Mouse (Mus musculus) hindbrain, embryonic 11.5 days (tissue): ENCODE data around the gene Ces1d. TPM values are rescaled to one million over a fixed set of nuclear protein-coding genes. Genes with fewer than 3 reads are reported as not detected.

Source experiments
- ATAC-seq: fragments of 200-750 bp; cut with Nextera tagmentation; 2 replicates; pipeline ENCODE4 v1.8.0; 2017; ENCODE audit warnings: mild to moderate bottlenecking, moderate TSS enrichment, moderate library complexity; ENCODE audit not compliant: low FRiP score
- DNase-seq: peaks from one replicate; pipeline ENCODE4 v3.0.0-alpha.2; 2015; ENCODE audit warnings: low spot score
- H3K27ac ChIP-seq: fragments of 300-500 bp; sonication (generic); 2 replicates; pipeline ENCODE4 v1.5.1; 2014; ENCODE audit warnings: mild to moderate bottlenecking, low read depth, low read length
- H3K27me3 ChIP-seq: fragments of 300-500 bp; sonication (generic); 2 replicates; pipeline ENCODE4 v1.6.1; 2014; ENCODE audit warnings: mild to moderate bottlenecking, low read length, moderate library complexity, mixed read lengths; ENCODE audit not compliant: control insufficient read depth, insufficient read depth
- H3K36me3 ChIP-seq: fragments of 300-500 bp; sonication (generic); 2 replicates; pipeline ENCODE4 v1.6.1; 2014; ENCODE audit warnings: mild to moderate bottlenecking, low read length, moderate library complexity, mixed read lengths; ENCODE audit not compliant: control insufficient read depth, insufficient read depth
- H3K4me1 ChIP-seq: fragments of 300-500 bp; sonication (generic); replicated peaks from 2 replicates; pipeline ENCODE4 v1.6.1; 2014; ENCODE audit warnings: low read length, mixed read lengths; ENCODE audit not compliant: control insufficient read depth, insufficient read depth
- H3K4me2 ChIP-seq: fragments of 300-500 bp; sonication (generic); replicated peaks from 2 replicates; pipeline ENCODE4 v1.6.1; 2014; ENCODE audit warnings: mild to moderate bottlenecking, low read depth, low read length
- H3K4me3 ChIP-seq: fragments of 300-500 bp; sonication (generic); 2 replicates; pipeline ENCODE4 v1.5.1; 2014; ENCODE audit warnings: low read depth, low read length
- H3K9ac ChIP-seq: fragments of 300-500 bp; sonication (generic); 2 replicates; pipeline ENCODE4 v1.6.1; 2014; ENCODE audit warnings: low read depth, low read length
- H3K9me3 ChIP-seq: fragments of 300-500 bp; sonication (generic); 2 replicates; pipeline ENCODE4 v1.6.1; 2016; ENCODE audit warnings: low read length; ENCODE audit not compliant: control insufficient read depth
- WGBS: fragments of 180-500 bp; shearing (Covaris S2); extraction: QIAGEN DNeasy Blood & Tissue Kit; methylation state at CpG from one replicate; pipeline ENCODE4 v1.1.7; 2014; 5-methylcytosine and 5-hydroxymethylcytosine counted together
- polyA plus RNA-seq: library from polyadenylated mRNA; unstranded; fragments of >200 nt; fragmentation: Nextera tagmentation; extraction: Ambion mirVana; gene quantifications from 2 replicates; pipeline ENCODE4 v1.2.1, GENCODE M21; 2014

Ces1d gene
- polyA plus RNA-seq, 1 experiment from 2014 or later = not detected

- H3K27me3 ChIP-seq = no peaks in the 10 kb centered on the region
- DNase-seq = no peak
- no peak overlapping the region for H3K27ac ChIP-seq
- H3K4me2 ChIP-seq = no peak overlapping the region
- no peak for ATAC-seq
- no peaks in the 10 kb centered on the region for H3K4me1 ChIP-seq
- no peaks in the 10 kb centered on the region for H3K9me3 ChIP-seq
- no peak overlapping the region for H3K9ac ChIP-seq
- no peak overlapping the region for H3K4me3 ChIP-seq
- H3K36me3 ChIP-seq = no peaks in the 10 kb centered on the region
- WGBS = 68% methylated on average over 1 of the region's 1 CpGs
Observed at GRCm38 (mm10) chr8:93171846-93172590, 25.6 kb downstream of the Ces1d start.

GRCm38 (mm10) chr8:93163363-93163762 lies 34.3 kb downstream of the Ces1d start:
- no peaks in the 10 kb centered on the region for H3K27me3 ChIP-seq
- H3K4me2 ChIP-seq = no peak overlapping the region
- no peak overlapping the region for H3K27ac ChIP-seq
- no peak overlapping the region for H3K4me3 ChIP-seq
- no peaks in the 10 kb centered on the region for H3K36me3 ChIP-seq
- 90% methylated on average over 1 of the region's 1 CpGs for WGBS
- no peaks in the 10 kb centered on the region for H3K9me3 ChIP-seq
- no peaks in the 10 kb centered on the region for H3K4me1 ChIP-seq
- H3K9ac ChIP-seq = no peak overlapping the region
- ATAC-seq = no peak
- no peak for DNase-seq

DNA sequence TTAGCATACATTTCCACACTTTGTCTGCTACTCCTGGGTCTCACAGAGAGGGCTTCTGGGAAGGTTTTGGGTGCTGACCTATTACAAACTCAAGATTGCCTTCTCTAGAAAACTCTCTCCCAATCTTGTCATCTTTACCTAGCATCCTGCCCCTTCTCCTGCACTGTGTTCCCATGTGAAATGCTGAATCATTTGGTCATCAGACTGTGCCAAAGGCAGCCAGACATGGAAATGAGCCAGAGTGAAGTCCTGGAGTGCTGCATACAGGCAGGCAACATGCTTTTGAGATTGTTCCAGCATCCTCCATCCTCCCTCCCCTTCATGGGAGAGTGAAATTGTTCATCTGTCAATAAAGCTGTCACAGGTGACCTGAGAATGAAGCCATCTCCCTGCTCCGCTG lies 46.2 kb downstream of the Ces1d start:
- ATAC-seq (no peak), DNase-seq (no peak)
- Histone ChIP-seq H3K36me3 (no peaks in the 10 kb centered on the region), H3K27me3 (no peaks in the 10 kb centered on the region), H3K9me3 (no peaks in the 10 kb centered on the region), H3K4me2 (no peak overlapping the region), H3K27ac (no peak overlapping the region), H3K9ac (no peak overlapping the region), H3K4me3 (no peak overlapping the region), H3K4me1 (no peaks in the 10 kb centered on the region)
- 86% methylated on average over 1 of the region's 1 CpGs for WGBS

- Histone ChIP-seq H3K27ac (no peak overlapping the region), H3K9me3 (no peaks in the 10 kb centered on the region), H3K4me2 (no peak overlapping the region), H3K4me1 (no peaks in the 10 kb centered on the region), H3K4me3 (no peak overlapping the region), H3K36me3 (no peaks in the 10 kb centered on the region), H3K27me3 (no peaks in the 10 kb centered on the region), H3K9ac (no peak overlapping the region)
- ATAC-seq = no peak
- DNase-seq = no peak
Observed at GRCm38 (mm10) chr8:93147331-93147730, 50.3 kb downstream of the Ces1d start.

GRCm38 (mm10) chr8:93140696-93141095 lies 56.9 kb downstream of the Ces1d start:
- Histone ChIP-seq H3K27ac (no peak overlapping the region), H3K9me3 (no peaks in the 10 kb centered on the region), H3K4me3 (no peak overlapping the region), H3K4me2 (no peak overlapping the region), H3K27me3 (no peaks in the 10 kb centered on the region), H3K9ac (no peak overlapping the region), H3K36me3 (no peaks in the 10 kb centered on the region), H3K4me1 (no peaks in the 10 kb centered on the region)
- DNase-seq (peak; percentile 56), ATAC-seq (no peak)
- WGBS = 58% methylated on average over 1 of the region's 1 CpGs

GRCm38 (mm10) chr8:93132196-93132595 lies 65.4 kb downstream of the Ces1d start:
- peak; percentile 13 for DNase-seq

DNA sequence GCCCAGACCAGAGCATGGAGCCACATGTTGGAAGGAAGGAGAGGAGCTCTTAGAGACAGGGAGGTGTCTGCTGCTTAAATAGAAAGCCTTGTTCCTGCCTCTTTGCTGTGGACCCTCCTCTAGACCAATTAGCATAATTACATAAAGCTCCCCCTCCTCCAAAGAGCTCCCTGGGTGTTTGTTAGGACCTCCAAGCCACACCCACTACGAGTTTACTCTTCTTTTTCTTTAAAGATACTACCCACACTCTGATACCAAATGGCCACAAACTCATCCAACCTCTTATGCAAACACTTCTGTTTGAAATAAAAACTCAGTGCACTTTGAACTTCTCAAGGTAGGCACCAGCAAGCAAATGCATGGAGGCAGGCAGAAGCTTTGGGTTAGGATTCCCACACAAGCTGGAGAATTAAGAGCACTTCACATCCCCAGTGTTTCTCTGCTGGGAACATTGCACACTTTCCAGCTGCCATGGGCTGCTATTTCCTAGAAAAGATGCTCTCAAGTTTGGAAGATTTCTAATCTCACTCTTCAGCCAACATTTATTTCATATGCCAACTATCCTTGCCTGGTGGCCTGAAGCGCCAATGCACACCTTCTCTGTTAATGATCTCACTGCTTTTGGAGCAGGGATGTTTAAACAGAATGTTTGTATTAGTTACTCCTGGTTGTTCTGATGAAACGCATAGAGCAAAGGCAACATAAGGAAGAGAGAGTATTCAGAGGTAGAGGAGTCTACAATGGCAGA lies 66.2 kb downstream of the Ces1d start, which contains the start of gene Ces1c:
Gene Ces1c, minus strand, starts transcription at position 51 of the 748 bp plus-strand sequence.
- ATAC-seq (no peak), DNase-seq (no peak)
- Histone ChIP-seq H3K9ac (no peak within 1 kb of the TSS), H3K4me2 (no peak within 1 kb of the TSS), H3K36me3 (no peaks in the 10 kb centered on the region), H3K27ac (no peak within 1 kb of the TSS), H3K9me3 (no peaks in the 10 kb centered on the region), H3K27me3 (no peaks in the 10 kb centered on the region), H3K4me1 (no peaks in the 10 kb centered on the region), H3K4me3 (no peak within 1 kb of the TSS)
- WGBS = 81% methylated on average over 3 of the region's 3 CpGs

More at GRCm38 (mm10) chr8:93132196-93132595, 65.4 kb downstream of the Ces1d start:
- no peak overlapping the region for H3K4me2 ChIP-seq
- H3K4me1 ChIP-seq = no peaks in the 10 kb centered on the region
- H3K9ac ChIP-seq = no peak overlapping the region
- ATAC-seq = no peak
- no peaks in the 10 kb centered on the region for H3K27me3 ChIP-seq
- WGBS = 94% methylated on average over 2 of the region's 2 CpGs
- no peaks in the 10 kb centered on the region for H3K9me3 ChIP-seq
- H3K4me3 ChIP-seq = no peak overlapping the region
- H3K36me3 ChIP-seq = no peaks in the 10 kb centered on the region
- H3K27ac ChIP-seq = no peak overlapping the region

GRCm38 (mm10) chr8:93126476-93126875 lies 71.2 kb downstream of the Ces1d start:
- no peak overlapping the region for H3K4me2 ChIP-seq
- 78% methylated on average over 2 of the region's 2 CpGs for WGBS
- DNase-seq (no peak), ATAC-seq (no peak)
- H3K9ac ChIP-seq = no peak overlapping the region
- no peak overlapping the region for H3K4me3 ChIP-seq
- no peaks in the 10 kb centered on the region for H3K4me1 ChIP-seq
- no peak overlapping the region for H3K27ac ChIP-seq
- no peaks in the 10 kb centered on the region for H3K27me3 ChIP-seq
- H3K36me3 ChIP-seq = no peaks in the 10 kb centered on the region
- H3K9me3 ChIP-seq = no peaks in the 10 kb centered on the region

DNA sequence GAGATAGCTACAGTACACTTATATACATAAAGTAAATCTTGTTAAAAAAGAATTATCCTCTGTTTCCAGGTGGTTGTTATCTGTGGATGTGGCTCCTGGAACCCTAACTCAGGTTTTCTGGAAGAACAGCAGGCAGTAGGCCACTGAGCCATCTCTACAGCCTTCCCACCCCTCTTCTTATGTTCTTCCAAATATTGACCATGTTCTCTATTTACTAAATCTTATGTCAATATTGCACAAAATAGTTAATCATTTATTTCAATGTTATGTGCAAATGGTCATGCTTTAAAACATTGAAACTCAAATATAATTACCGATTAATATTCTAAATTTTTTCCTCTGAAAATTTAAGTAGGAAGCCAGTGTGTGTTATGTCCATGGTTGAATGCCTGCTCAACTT lies 75.6 kb downstream of the Ces1d start:
- DNase-seq (no peak), ATAC-seq (no peak)
- Histone ChIP-seq H3K4me1 (no peaks in the 10 kb centered on the region), H3K4me2 (no peak overlapping the region), H3K9me3 (no peaks in the 10 kb centered on the region), H3K4me3 (no peak overlapping the region), H3K27ac (no peak overlapping the region), H3K36me3 (no peaks in the 10 kb centered on the region), H3K27me3 (no peaks in the 10 kb centered on the region), H3K9ac (no peak overlapping the region)
- 92% methylated on average over 1 of the region's 1 CpGs for WGBS
